In the genomic region with DNA sequence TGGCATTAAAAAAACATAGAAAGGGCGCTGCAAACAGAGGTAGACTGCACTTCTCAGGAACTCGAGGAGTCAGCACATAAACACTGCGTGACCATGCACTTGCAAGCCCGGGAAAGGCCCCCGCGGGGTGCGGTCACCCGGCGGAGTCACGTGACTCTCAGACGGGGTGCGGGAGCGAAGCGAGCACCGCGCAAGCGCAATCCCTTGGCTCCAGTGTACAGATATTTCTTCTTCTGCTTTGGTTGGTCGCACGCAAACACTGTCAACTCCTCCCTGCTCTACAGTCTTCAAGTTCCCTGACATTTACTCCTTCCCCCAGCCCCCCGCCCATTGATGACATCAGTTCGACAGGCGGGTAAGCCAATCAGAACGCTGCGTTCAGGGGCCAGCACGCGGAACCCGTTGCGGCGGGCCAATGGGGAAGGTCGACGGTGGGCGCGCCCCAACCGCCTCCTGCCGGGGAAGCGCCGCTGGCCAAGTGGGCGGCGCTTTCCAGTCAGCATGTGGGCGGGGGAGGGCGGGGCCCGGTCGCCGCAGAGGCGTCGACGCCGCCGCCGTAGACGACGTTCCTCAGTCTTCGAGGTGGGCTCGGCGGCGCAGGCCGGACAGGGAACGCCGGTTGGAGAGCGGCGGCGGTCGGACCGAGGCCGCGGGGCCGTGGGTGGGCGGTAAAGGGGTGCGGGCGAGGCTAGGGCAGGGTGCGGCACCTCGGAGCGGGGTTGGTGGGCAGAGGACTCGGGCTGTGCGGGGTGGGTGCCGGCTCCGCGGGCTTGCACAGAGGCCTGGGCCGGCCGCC, we compare ENCODE assay signal across 8 mouse cellular contexts. TPM values are rescaled to one million over a fixed set of nuclear protein-coding genes. Genes with fewer than 3 reads are reported as not detected.
DNase-seq lines count a peak whose midpoint lies in the region; ATAC-seq lines count a peak whose summit lies in the region.

A gene (plus strand): TSS at position 537 of the 796 bp plus-strand sequence.

- peak within 1 kb of the TSS; percentile 97 for H3K4me2 ChIP-seq in kidney, embryonic 15.5 days

- peak within 1 kb of the TSS; percentile 92 for H3K4me3 ChIP-seq in heart, embryonic 10.5 days
- peak within 1 kb of the TSS; percentile 83 for H3K4me3 ChIP-seq in kidney, embryonic 15.5 days (replicated peaks)

- peaks cover 18% of the 10 kb centered on the region; the same call in 1 of the 2 replicates for H3K4me1 ChIP-seq in heart, embryonic 10.5 days
- H3K4me1 ChIP-seq in kidney, embryonic 15.5 days, result peaks cover 28% of the 10 kb centered on the region

- WGBS in heart, embryonic 10.5 days, result under 1% methylated on average over 79 of the region's 80 CpGs
- WGBS in kidney, embryonic 15.5 days, result under 1% methylated on average over 76 of the region's 80 CpGs

- H3K9me3 ChIP-seq in heart, embryonic 10.5 days, result no peaks in the 10 kb centered on the region
- H3K9me3 ChIP-seq in kidney, embryonic 15.5 days (replicated peaks), result no peaks in the 10 kb centered on the region

- H3K27ac ChIP-seq in heart, embryonic 10.5 days, result peak within 1 kb of the TSS; percentile 97
- H3K27ac ChIP-seq in kidney, embryonic 15.5 days, result peak within 1 kb of the TSS; percentile 97

- peak within 1 kb of the TSS; percentile 99 for H3K9ac ChIP-seq in kidney, embryonic 15.5 days

- peak; percentile 92 for ATAC-seq in erythroblast, adult 5-6 weeks (replicated peaks; ENCODE audit: low FRiP score, poor library complexity, severe bottlenecking)
- peak; percentile 97 for ATAC-seq in kidney, embryonic 15.5 days (replicated peaks; ENCODE audit: low FRiP score)
- ATAC-seq in monocyte, adult 5-6 weeks (replicated peaks; ENCODE audit: insufficient number of reproducible peaks, low FRiP score, low TSS enrichment, poor library complexity, severe bottlenecking), result peak; percentile 91

- DNase-seq in B cell, adult 2 months, result peak; percentile 95 to 97
- DNase-seq in brain, adult 2 months (ENCODE audit: low read depth, low spot score), result peak; percentile 100
- peak; percentile 100 for DNase-seq in heart, embryonic 10.5 days (ENCODE audit: low spot score)
- DNase-seq in liver, result peak; percentile 99
- peak; percentile 97 for DNase-seq in spleen, postnatal 4 days (ENCODE audit: low spot score in 2 of 2)

- H3K27me3 ChIP-seq in heart, embryonic 10.5 days (ENCODE audit: insufficient read depth, poor library complexity, severe bottlenecking), result no peaks in the 10 kb centered on the region
- H3K27me3 ChIP-seq in kidney, embryonic 15.5 days, result no peaks in the 10 kb centered on the region

- peaks cover 21% of the 10 kb centered on the region; the same call in 1 of the 2 replicates for H3K36me3 ChIP-seq in heart, embryonic 10.5 days
- peaks cover 22% of the 10 kb centered on the region for H3K36me3 ChIP-seq in kidney, embryonic 15.5 days

RNA-seq across cellular contexts. Expression of the gene that starts here (rescaled TPM):
- 90.3 and 115 TPM in 2 replicates for total RNA-seq in erythroblast, adult 5-6 weeks (2015; ENCODE audit: low replicate concordance)
- total RNA-seq in erythroblast, adult 5-6 weeks (2017; ENCODE audit: low replicate concordance), result 134 and 157 TPM in 2 replicates
- polyA plus RNA-seq in heart, embryonic 10.5 days (2016; fragmentation: Nextera tagmentation; extraction: Ambion mirVana), result 17.3 and 21.3 TPM in 2 replicates
- polyA plus RNA-seq in kidney, embryonic 15.5 days (2015; fragmentation: Nextera tagmentation; extraction: Ambion mirVana), result 20.4 and 20.8 TPM in 2 replicates
- total RNA-seq in monocyte, adult 5-6 weeks (2017), result 111 to 149 TPM (median 140 TPM) in 3 replicates

Comparison
In these comparisons a context has a peak if more than half of its experiments do, and no peak if none do; other contexts are left out.
1. Peak in every context shown above with its lines: DNase-seq, ATAC-seq, H3K4me3 ChIP-seq and H3K27ac ChIP-seq.